Mouse (Mus musculus) hematopoietic multipotent progenitor cell, adult 10-12 weeks (in vitro differentiated cells): Measurements from ENCODE around the gene Ppfibp1. TPM values are rescaled to one million over a fixed set of nuclear protein-coding genes. Genes with fewer than 3 reads are reported as not detected.

Source experiments
- polyA plus RNA-seq: library from polyadenylated mRNA; stranded (reverse); fragments of >175 nt; gene quantifications from 2 replicates; pipeline ENCODE4 v1.2.3, GENCODE M21; 2012; ENCODE audit warnings: low replicate concordance

Ppfibp1 gene
- 1.8 and 2.3 TPM in 2 replicates for polyA plus RNA-seq

GRCm38 (mm10) chr6:146887958-146888659 is at the start of gene Ppfibp1:
Gene Ppfibp1, plus strand, starts transcription at chr6:146888487.

DNA sequence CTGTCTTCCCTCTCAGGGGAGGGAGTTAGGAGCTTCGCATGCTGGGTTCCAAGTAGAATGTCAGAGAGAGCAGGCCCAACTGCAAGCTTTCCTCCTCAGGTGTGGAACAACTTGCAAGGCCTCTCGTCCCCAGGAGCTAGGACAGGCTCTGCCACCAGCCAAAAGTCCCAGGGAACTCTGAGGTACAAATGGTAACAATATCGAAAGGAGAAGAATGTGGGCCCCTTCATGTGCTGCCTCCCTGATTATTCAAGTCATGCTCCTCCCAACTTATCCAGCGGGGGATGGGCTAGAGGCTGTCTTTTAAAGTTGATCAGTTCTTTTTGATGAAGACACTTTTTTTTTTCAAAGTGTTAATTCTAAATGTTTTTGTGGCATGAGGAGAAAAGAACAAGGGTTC is 38.2 kb upstream of the Ppfibp1 start, which contains the start of gene Smco2:
TSS of gene Smco2 (plus strand) at position 55 of the 400 bp plus-strand sequence.

DNA sequence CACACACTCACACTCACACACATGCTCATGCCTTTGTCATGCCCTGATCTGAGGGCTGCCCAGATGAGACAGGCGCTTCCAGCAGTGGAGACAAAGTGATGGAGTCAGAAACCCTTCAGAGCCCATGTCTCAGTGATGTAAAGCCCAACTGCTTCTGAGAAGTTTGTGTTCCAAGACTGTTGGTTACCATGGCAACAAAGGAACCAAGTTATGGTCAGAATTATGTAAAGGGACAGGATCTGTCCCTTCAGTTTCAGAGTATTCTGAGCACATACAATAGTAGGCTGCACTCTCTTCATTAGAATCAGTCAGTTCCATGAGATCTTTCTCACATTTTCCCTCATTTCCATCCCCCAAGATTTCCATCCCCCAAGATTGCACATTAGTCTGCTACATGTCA is 66.0 kb downstream of the Ppfibp1 start, which contains the start of gene 1700034J05Rik:
TSS of gene 1700034J05Rik (minus strand) at position 165 of the 400 bp plus-strand sequence.

DNA sequence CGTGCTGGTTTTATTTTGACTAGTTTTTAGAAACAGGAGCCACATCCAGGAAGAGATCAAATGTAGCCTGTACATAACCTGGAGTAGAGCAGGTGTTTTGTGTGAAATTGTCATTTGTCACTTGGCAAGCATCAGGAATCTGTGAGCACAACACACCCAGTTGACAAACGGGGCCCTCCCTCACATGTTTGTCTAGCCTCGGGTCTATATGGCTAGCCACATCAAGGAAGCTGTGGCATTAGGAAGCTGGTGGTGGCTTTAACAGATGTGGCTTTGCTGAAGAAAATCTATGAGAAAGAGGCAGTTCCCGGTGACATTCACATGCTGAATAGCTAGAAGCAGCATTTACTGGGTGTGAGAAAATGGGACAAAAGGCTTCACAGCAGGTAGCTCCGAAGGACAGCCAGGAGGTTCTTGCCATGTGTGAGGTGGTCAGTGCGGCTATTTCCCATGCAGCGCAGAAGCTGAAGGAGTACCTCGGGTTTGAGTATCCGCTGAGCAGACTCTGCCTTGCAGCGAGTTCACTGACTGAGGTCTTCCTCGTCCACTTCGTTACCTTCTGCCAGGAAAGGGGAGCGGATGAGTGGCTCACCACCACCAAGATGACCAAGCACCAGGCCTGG is 144.1 kb downstream of the Ppfibp1 start, which contains the start of gene Rep15:
TSS of gene Rep15 (plus strand) at position 282 of the 623 bp plus-strand sequence.

DNA sequence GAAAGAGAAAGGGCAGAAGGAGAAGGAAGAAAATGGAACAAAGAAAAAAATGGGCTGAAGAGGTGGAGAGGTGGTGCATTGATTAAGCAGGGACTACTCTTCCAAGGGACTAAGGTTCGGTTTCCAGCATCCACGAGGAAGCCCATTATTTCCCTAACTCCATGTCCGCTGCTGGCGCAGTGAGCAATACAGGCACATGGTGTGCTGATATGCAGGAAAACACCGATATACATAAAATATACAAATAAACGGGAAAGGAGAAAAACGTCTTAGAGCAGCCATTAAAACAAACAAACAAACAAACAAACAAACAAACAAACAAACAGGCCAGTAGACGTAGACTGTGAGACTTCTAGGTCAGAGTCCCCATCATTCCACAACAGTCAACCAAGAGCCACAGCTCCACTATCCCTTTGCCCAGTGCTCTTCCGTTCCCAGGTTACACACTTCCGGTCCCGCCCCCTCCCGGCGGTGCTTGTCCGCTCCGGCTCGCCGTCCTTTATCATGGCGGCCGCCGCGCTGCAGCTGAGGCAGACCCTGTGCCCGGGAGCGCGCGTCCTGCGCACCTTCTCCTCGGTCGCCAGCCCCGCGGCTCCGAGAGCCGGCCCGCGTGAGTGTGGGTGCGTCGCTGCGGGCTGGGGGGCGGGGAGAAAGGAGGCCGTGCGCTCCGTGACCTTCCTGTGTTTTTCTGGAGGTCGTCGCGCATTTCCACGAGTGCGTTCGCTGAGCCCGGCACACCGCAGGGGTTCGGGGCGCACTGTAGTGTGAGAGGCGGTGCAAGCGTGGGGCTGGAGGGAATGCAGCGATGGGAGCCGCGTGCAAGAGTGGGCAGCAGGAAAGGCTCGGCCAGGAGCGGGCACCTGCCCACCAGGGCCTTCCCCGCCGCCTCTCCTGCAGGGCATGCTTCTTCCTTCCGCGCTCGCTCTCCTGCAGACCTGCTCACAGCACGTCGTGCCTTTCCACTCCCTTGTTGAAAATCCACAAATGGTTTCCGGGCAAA is 154.3 kb downstream of the Ppfibp1 start, which contains the start of gene Mrps35:
TSS of gene Mrps35 (plus strand) at position 474 of the 1,000 bp plus-strand sequence.

Other genes with a start within 250 kb of the Ppfibp1 start
- 3.0 and 4.4 TPM in 2 replicates for gene Med21, start 245.9 kb upstream of the Ppfibp1 start, polyA plus RNA-seq
- gene Tm7sf3, start 245.7 kb upstream of the Ppfibp1 start, polyA plus RNA-seq, result 8.2 and 12.9 TPM in 2 replicates
- 0.54 and 0.92 TPM in 2 replicates for gene Stk38l, start 163.5 kb upstream of the Ppfibp1 start, polyA plus RNA-seq
- gene Arntl2, start 92.4 kb upstream of the Ppfibp1 start, polyA plus RNA-seq, result 0.55 and 0.65 TPM in 2 replicates
- not detected in 2 replicates for gene Smco2, start 38.4 kb upstream of the Ppfibp1 start, polyA plus RNA-seq
- not detected in 2 replicates for gene 1700034J05Rik, start 65.9 kb downstream of the Ppfibp1 start, polyA plus RNA-seq
- 0.11 TPM in 1 of 2 replicates, not detected in the other for gene Rep15, start 144.1 kb downstream of the Ppfibp1 start, polyA plus RNA-seq
- 6.9 and 15.7 TPM in 2 replicates for gene Mrps35, start 154.3 kb downstream of the Ppfibp1 start, polyA plus RNA-seq
- 0.16 and 0.56 TPM in 2 replicates for gene Mansc4, start 198.5 kb downstream of the Ppfibp1 start, polyA plus RNA-seq
- gene Klhl42, start 202.9 kb downstream of the Ppfibp1 start, polyA plus RNA-seq, result 9.5 and 15.3 TPM in 2 replicates